Mouse (Mus musculus): ENCODE data around the gene Cnnm3.

DNA sequence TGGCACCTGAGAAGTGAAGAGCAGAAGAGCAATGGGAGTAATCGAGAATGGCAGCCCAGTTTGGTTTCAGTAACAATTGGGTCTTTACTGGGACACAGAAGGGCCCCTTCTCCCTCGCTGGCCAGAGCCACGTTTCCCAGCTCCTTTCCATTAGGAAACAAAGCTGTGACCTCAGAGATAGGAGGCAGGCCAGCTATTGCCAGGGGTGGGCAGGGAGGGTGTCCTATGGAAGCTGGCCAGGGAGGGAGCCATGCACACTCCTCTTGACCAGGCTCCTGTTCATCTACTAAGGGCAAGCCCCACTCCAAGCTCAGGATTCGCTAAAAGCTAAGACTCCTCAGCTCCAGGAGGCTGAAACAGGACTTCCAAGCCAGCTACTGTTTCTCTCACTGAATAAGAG lies 47.6 kb downstream of the Cnnm3 start:
- no peak for TF ChIP-seq POLR2A (IDR thresholded peaks at IDR 0.05; ENCODE audit: insufficient read length, low read depth)
- TF ChIP-seq USF1 (IDR thresholded peaks at IDR 0.05; ENCODE audit: low read depth): no peak
- no peak for TF ChIP-seq MAX (IDR thresholded peaks at IDR 0.05; ENCODE audit: low read depth)
- TF ChIP-seq TCF3 (IDR thresholded peaks at IDR 0.05; ENCODE audit: insufficient read length, low read depth): no peak

Measured in myocyte (in vitro differentiated cells).